ENCODE assay signal across 27 mouse cellular contexts in the genomic region with DNA sequence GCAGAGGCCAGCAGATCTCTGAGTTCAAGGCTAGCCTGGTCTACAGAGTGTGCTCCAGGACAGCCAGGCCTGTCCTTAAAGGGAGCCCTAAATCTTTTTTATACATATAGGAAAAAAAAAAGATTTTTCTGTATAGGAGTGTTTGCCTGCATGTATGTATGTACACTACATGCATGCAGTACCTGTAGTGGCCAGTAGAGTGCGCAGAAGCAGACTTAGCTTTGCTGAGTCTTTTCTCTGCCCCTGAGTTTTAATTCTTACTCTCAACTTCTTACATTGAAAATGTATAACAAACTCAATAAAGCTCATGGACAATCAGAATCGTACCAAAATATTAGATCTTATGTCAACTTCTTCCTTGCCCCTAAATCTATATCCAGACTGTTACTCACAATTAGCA. TPM values are rescaled to one million over a fixed set of nuclear protein-coding genes. Genes with fewer than 3 reads are reported as not detected.
A peak's percentile ranks its signal among the peaks of the same experiment; 100 is the strongest.
DNase-seq lines count a peak whose midpoint lies in the region; ATAC-seq and TF ChIP-seq lines count a peak whose summit lies in the region.
"Had no signal": no experiment of that assay in that cellular context is flagged by ENCODE, and none has a peak within 500 bp of the region (broad histone marks: within the 10 kb centered on the region; RNA-seq: fewer than 3 reads in every experiment).

No protein-coding gene starts in this region.

- 98% methylated on average over 2 of the region's 2 CpGs for WGBS in forebrain, postnatal 0 days
- 95% methylated on average over 2 of the region's 2 CpGs for WGBS in forebrain, embryonic 13.5 days

- no peak overlapping the region for H3K4me2 ChIP-seq in forebrain, postnatal 0 days (ENCODE audit: low read depth)
- no peak overlapping the region for H3K4me2 ChIP-seq in forebrain, embryonic 13.5 days
- no peak overlapping the region for H3K4me2 ChIP-seq in CH12.LX (ENCODE audit: insufficient read depth, low read depth, poor library complexity, severe bottlenecking)
- H3K4me2 ChIP-seq: hindbrain, embryonic 12.5 days; neural tube, embryonic 12.5 days; stomach, embryonic 15.5 days had no signal

- ATAC-seq in forebrain, postnatal 0 days = no peak
- no peak for ATAC-seq in forebrain, embryonic 13.5 days
- ATAC-seq: activated CD4-positive, CD25-positive, alpha-beta regulatory T cell, adult 4 months; forebrain, embryonic 14.5 days had no signal

- no peaks in the 10 kb centered on the region for H3K79me2 ChIP-seq in CH12.LX (replicated peaks; ENCODE audit: control insufficient read depth, extremely low read depth, insufficient read depth, poor library complexity, severe bottlenecking)

- H3K4me1 ChIP-seq in forebrain, postnatal 0 days (ENCODE audit: insufficient read depth) = no peaks in the 10 kb centered on the region
- no peaks in the 10 kb centered on the region for H3K4me1 ChIP-seq in forebrain, embryonic 13.5 days
- H3K4me1 ChIP-seq in CH12.LX (ENCODE audit: control insufficient read depth in 1 of 2, insufficient read depth in 2 of 2) = no peaks in the 10 kb centered on the region
- H3K4me1 ChIP-seq: hindbrain, embryonic 12.5 days; megakaryocyte, embryonic 14.5 days; neural tube, embryonic 12.5 days; stomach, embryonic 15.5 days had no signal

- no peaks in the 10 kb centered on the region for H3K9me3 ChIP-seq in forebrain, postnatal 0 days (ENCODE audit: low read length)
- peaks cover 9% of the 10 kb centered on the region for H3K9me3 ChIP-seq in forebrain, embryonic 13.5 days (replicated peaks)
- H3K9me3 ChIP-seq in CH12.LX (replicated peaks; ENCODE audit: low read length) = peaks cover 11% of the 10 kb centered on the region
- H3K9me3 ChIP-seq: neural tube, embryonic 12.5 days; stomach, embryonic 15.5 days had no signal

- TF ChIP-seq CTCF in forebrain, postnatal 0 days (IDR thresholded peaks at IDR 0.05; ENCODE audit: low read depth) = peak; percentile 25; the same call in 1 of the 2 replicates
- TF ChIP-seq CTCF in left cerebral cortex, adult 2 months (IDR thresholded peaks at IDR 0.05) = peak; percentile 15
- TF ChIP-seq CTCF in CH12.LX (conservative IDR thresholded peaks at IDR 0.05 in 1 of 2, IDR thresholded peaks at IDR 0.05 in 1 of 2; ENCODE audit: low read depth in 2 of 2, low read length in 2 of 2) = peak; percentile 36; a peak in 3 of 4 replicates

- TF ChIP-seq POLR2A in CH12.LX (IDR thresholded peaks at IDR 0.05; ENCODE audit: low read depth, low read length) = no peak

- dilution Hi-C loops in CH12.LX (cut with MboI; ENCODE audit: extremely low pct_ligation_motif_present, extremely low pct_unique_long_range_greater_than_20kb, low sequenced_read_pairs) = no loop called here

- H3K4me3 ChIP-seq in forebrain, postnatal 0 days (ENCODE audit: low read depth, low read length) = no peak overlapping the region
- no peak overlapping the region for H3K4me3 ChIP-seq in forebrain, embryonic 13.5 days
- H3K4me3 ChIP-seq in left cerebral cortex, adult 2 months = no peak overlapping the region
- no peak overlapping the region for H3K4me3 ChIP-seq in CH12.LX (replicated peaks in 1 of 3; ENCODE audit: low read depth in 2 of 3, low read length in 2 of 3, poor library complexity in 1 of 3)
- H3K4me3 ChIP-seq: hindbrain, embryonic 12.5 days; megakaryocyte, embryonic 14.5 days; neural tube, embryonic 12.5 days; stomach, embryonic 15.5 days had no signal

- intact Hi-C loops in left cerebral cortex, adult 2 months (cut with DNase I) = no loop called here
- intact Hi-C loops in left cerebral cortex, postnatal 10 days (cut with DNase I) = no loop called here

- no peak overlapping the region for H3K27ac ChIP-seq in forebrain, postnatal 0 days (ENCODE audit: low read depth, low read length)
- H3K27ac ChIP-seq in forebrain, embryonic 13.5 days = no peak overlapping the region
- no peak overlapping the region for H3K27ac ChIP-seq in left cerebral cortex, adult 2 months
- no peak overlapping the region for H3K27ac ChIP-seq in CH12.LX (ENCODE audit: insufficient read depth, low read depth)
- H3K27ac ChIP-seq: hindbrain, embryonic 12.5 days; neural tube, embryonic 12.5 days; stomach, embryonic 15.5 days had no signal

- TF ChIP-seq RAD21 in CH12.LX (IDR thresholded peaks at IDR 0.05; ENCODE audit: low read depth, low read length) = no peak

- in situ Hi-C loops in CH12.LX (cut with MboI; ENCODE audit: low pct_ligation_motif_present, low pct_unique_long_range_greater_than_20kb, low sequenced_read_pairs) = no loop called here

- no peaks in the 10 kb centered on the region for H3K27me3 ChIP-seq in forebrain, postnatal 0 days (ENCODE audit: insufficient read depth, low read length)
- no peaks in the 10 kb centered on the region for H3K27me3 ChIP-seq in forebrain, embryonic 13.5 days
- no peaks in the 10 kb centered on the region for H3K27me3 ChIP-seq in CH12.LX (replicated peaks)
- H3K27me3 ChIP-seq: hindbrain, embryonic 12.5 days; neural tube, embryonic 12.5 days; stomach, embryonic 15.5 days had no signal

- no peak for DNase-seq in forebrain, postnatal 0 days
- no peak for DNase-seq in left cerebral cortex, adult 2 months (ENCODE audit: extremely low spot score in 1 of 2, low spot score in 2 of 2)
- DNase-seq in left cerebral cortex, postnatal 10 days (ENCODE audit: extremely low spot score in 1 of 2, low spot score in 2 of 2) = no peak
- DNase-seq in CH12.LX (ENCODE audit: extremely low read depth) (no peak), ZHBTc4 (ENCODE audit: low read depth, low spot score) (peak; percentile 77)
- DNase-seq in urinary bladder, adult 18-20 months (ENCODE audit: low spot score in 2 of 2) = no peak
- no peak for DNase-seq in right cerebral cortex, postnatal 25 days
- DNase-seq: adrenal gland, adult 8-10 months; cerebellum, adult 2 months; cerebellum, postnatal 25 days; gastrocnemius, postnatal 10 days; heart, adult 11 months; kidney, adult 9 months; kidney, postnatal 25 days; lung, postnatal 14 days; midbrain, embryonic 14.5 days; retina, postnatal 1 day; right cerebral cortex, postnatal 4 days; thymus, adult 18-20 months; thymus, postnatal 4 days had no signal

- no peak for TF ChIP-seq EP300 in CH12.LX (IDR thresholded peaks at IDR 0.05; ENCODE audit: low read length)

- no peaks in the 10 kb centered on the region for H3K36me3 ChIP-seq in forebrain, postnatal 0 days (ENCODE audit: insufficient read depth)
- no peaks in the 10 kb centered on the region for H3K36me3 ChIP-seq in forebrain, embryonic 13.5 days (ENCODE audit: poor library complexity, severe bottlenecking)
- no peaks in the 10 kb centered on the region for H3K36me3 ChIP-seq in CH12.LX (replicated peaks in 1 of 2; ENCODE audit: control insufficient read depth in 1 of 2, insufficient read depth in 1 of 2, low read length in 1 of 2)
- H3K36me3 ChIP-seq: hindbrain, embryonic 12.5 days; neural tube, embryonic 12.5 days; stomach, embryonic 15.5 days had no signal

- no peak overlapping the region for H3K9ac ChIP-seq in forebrain, postnatal 0 days
- no peak overlapping the region for H3K9ac ChIP-seq in forebrain, embryonic 13.5 days
- no peak overlapping the region for H3K9ac ChIP-seq in CH12.LX (ENCODE audit: insufficient read depth, low read depth)
- H3K9ac ChIP-seq: hindbrain, embryonic 12.5 days; neural tube, embryonic 12.5 days; stomach, embryonic 15.5 days had no signal

TF ChIP-seq in CH12.LX, 34 proteins besides CTCF, POLR2A, EP300 and RAD21:
- TF ChIP-seq TCF12 (IDR thresholded peaks at IDR 0.05; ENCODE audit: low read depth, low read length) (no peak), GABPA (IDR thresholded peaks at IDR 0.05; ENCODE audit: insufficient replicate concordance, low read depth, low read length) (no peak), POLR2AphosphoS2 (IDR thresholded peaks at IDR 0.05; ENCODE audit: low read depth, low read length) (no peak), MEF2A (IDR thresholded peaks at IDR 0.05; ENCODE audit: borderline replicate concordance, low read depth, low read length) (no peak), USF1 (IDR thresholded peaks at IDR 0.05; ENCODE audit: low read depth, low read length) (no peak), MXI1 (IDR thresholded peaks at IDR 0.05; ENCODE audit: low read depth, low read length) (no peak), ZNF384 (IDR thresholded peaks at IDR 0.05; ENCODE audit: low read depth, low read length) (no peak), CHD2 (IDR thresholded peaks at IDR 0.05; ENCODE audit: low read length) (no peak), USF2 (conservative IDR thresholded peaks at IDR 0.05; ENCODE audit: low read depth, low read length) (no peak), SMC3 (IDR thresholded peaks at IDR 0.05; ENCODE audit: low read depth, low read length) (no peak), RCOR1 (conservative IDR thresholded peaks at IDR 0.05; ENCODE audit: low read depth, low read length) (no peak), CHD1 (IDR thresholded peaks at IDR 0.05; ENCODE audit: low read depth, low read length) (no peak), KAT2A (IDR thresholded peaks at IDR 0.05; ENCODE audit: insufficient replicate concordance, low read length) (no peak), JUND (conservative IDR thresholded peaks at IDR 0.05; ENCODE audit: low read depth, low read length) (no peak), HCFC1 (IDR thresholded peaks at IDR 0.05; ENCODE audit: low read depth, low read length) (no peak), NRF1 (IDR thresholded peaks at IDR 0.05; ENCODE audit: low read depth, low read length) (no peak), ETS1 (conservative IDR thresholded peaks at IDR 0.05; ENCODE audit: low read depth, low read length) (no peak), MAFK (IDR thresholded peaks at IDR 0.05; ENCODE audit: insufficient replicate concordance, low read length) (no peak)
TF ChIP-seq in CH12.LX: peak in this region for 0.

RNA-seq across cellular contexts. Expression of a gene that starts 7.2 kb away (rescaled TPM):
- 31.9 and 52.2 TPM in 2 replicates for total RNA-seq in forebrain, postnatal 0 days (2014; rRNA removed)
- 28.0 and 44.0 TPM in 2 replicates for polyA plus RNA-seq in forebrain, postnatal 0 days (2015; fragmentation: Nextera tagmentation; extraction: Ambion mirVana)
- polyA plus RNA-seq in forebrain, embryonic 13.5 days (2015; fragmentation: Nextera tagmentation; extraction: Ambion mirVana) = 24.4 and 27.2 TPM in 2 replicates
- total RNA-seq in left cerebral cortex, adult 2 months (2021) = 10 to 100 TPM; 27.3 to 28.7 TPM
- total RNA-seq in left cerebral cortex, postnatal 10 days (2021) = 10 to 100 TPM; 70.9 to 74.5 TPM
- total RNA-seq in CH12.LX (2012; rRNA removed) (53.9 and 69.5 TPM in 2 replicates), CH12.LX (2014; rRNA removed) (12.2 and 20.5 TPM in 2 replicates)
- polyA plus RNA-seq in CH12.LX (2012; ENCODE audit: insufficient read length, low read depth) = 64.1 and 78.3 TPM in 2 replicates
